Mouse (Mus musculus): ENCODE data around the gene Lamb2.

DNA sequence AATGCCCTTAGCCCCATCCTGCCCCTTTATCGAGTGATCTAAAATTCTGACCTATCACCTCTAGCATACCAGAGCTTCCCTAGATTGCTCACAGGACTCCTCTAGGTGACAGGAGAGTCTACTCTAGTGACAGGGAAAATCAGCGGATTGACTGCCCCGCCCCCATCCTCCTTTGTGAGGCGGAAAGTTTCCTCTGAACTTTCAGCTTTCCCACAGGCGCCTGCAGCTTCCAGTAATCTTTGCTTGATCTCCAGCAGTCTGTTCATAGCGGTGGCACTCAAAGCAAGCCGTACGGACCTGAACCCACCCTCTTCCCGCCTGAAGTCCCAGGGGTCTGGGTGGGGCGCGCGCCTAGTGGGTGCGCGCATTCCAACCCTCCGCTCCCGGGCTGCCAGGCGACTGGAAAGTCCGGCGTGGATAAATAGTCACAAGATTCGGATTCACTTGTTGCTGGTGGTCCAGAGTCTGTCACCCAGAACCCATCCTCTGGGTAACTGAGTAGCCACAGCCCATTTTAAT lies 839 bp upstream of the Lamb2 start:
- no peak for TF ChIP-seq CTCF (conservative IDR thresholded peaks at IDR 0.05; ENCODE audit: low read length)
- TF ChIP-seq NANOG (IDR thresholded peaks at IDR 0.05; ENCODE audit: borderline replicate concordance, low read length) = peak; percentile 50; the same call in 1 of the 2 replicates
- TF ChIP-seq POU5F1 (IDR thresholded peaks at IDR 0.05; ENCODE audit: borderline replicate concordance, low read length) = no peak
